Mouse (Mus musculus): ENCODE data around the gene Defb25.

Defb25 gene

DNA sequence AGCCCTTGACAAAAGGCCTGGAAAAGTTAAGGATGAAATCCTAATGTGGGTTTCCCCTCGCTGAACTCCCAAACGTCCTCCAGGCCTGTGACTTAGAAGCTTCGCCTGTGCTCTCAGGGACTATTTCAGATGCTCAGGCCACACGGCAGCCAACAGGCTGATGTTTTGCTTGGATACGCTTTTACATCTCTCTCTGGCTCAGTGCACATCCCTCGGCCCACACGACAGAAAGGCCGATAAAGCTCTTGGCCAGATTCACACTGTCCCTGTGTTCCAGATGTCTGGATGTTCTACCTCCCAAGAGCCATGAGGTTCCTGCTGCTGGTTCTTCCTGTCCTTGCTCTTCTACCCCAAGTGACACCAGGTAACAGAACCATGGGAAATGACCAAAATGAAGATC lies 49.4 kb downstream of the Defb25 start:
- in situ Hi-C loops (cut with MboI, MseI), result no loop called here
